Comparison of ENCODE assay signal across 9 mouse cellular contexts in the genomic region with DNA sequence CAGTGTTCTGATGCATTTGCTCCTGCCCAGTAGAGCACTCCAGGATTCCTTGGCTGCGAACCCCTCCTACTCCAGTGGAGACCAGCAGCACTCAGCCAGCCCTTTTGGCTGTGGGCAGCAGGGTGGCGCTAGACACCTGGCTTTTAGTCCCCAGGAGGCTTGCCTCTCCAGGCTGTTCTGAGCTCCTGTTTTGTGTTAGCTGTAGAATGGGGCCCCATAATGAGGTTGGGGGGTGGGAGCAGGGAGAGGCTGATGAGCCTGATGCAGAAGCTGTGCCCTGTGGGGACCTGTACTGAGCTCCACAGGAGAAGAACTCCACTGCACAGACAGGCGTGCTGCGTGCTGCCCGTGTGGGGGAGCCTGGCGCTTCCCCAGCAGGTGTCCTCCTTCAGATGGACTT. TPM values are rescaled to one million over a fixed set of nuclear protein-coding genes. Genes with fewer than 3 reads are reported as not detected.
A peak's percentile ranks its signal among the peaks of the same experiment; 100 is the strongest.
DNase-seq lines count a peak whose midpoint lies in the region; ATAC-seq and TF ChIP-seq lines count a peak whose summit lies in the region.
"Had no signal": no experiment of that assay in that cellular context is flagged by ENCODE, and none has a peak within 500 bp of the region (broad histone marks: within the 10 kb centered on the region; RNA-seq: fewer than 3 reads in every experiment).

No protein-coding gene starts in this region.

- peak; percentile 14 for DNase-seq in cerebellum, adult 11 months
- DNase-seq in cerebellum, postnatal 4 days (ENCODE audit: low spot score in 2 of 2), result no peak
- peak; percentile 16 for DNase-seq in lung, postnatal 10 days
- DNase-seq in lung, adult 18-20 months, result no peak
- peak; percentile 51 for DNase-seq in hindbrain, embryonic 11.5 days (ENCODE audit: low spot score)
- peak; percentile 62 for DNase-seq in limb, embryonic 11.5 days (ENCODE audit: low spot score)
- peak; percentile 45 for DNase-seq in stomach, postnatal 0 days (ENCODE audit: low spot score)
- DNase-seq in layer of hippocampus, postnatal 25 days (ENCODE audit: extremely low spot score in 1 of 2, low spot score in 1 of 2), result no peak

- no peaks in the 10 kb centered on the region for H3K36me3 ChIP-seq in hindbrain, embryonic 11.5 days (ENCODE audit: control insufficient read depth, insufficient read depth, low read length)
- no peaks in the 10 kb centered on the region for H3K36me3 ChIP-seq in limb, embryonic 11.5 days (ENCODE audit: control insufficient read depth, insufficient read depth, low read length)
- H3K36me3 ChIP-seq in stomach, postnatal 0 days (ENCODE audit: control insufficient read depth, insufficient read depth, low read length), result no peaks in the 10 kb centered on the region

- peak; percentile 71 for TF ChIP-seq CTCF in stomach, postnatal 0 days (IDR thresholded peaks at IDR 0.05; ENCODE audit: low read depth)

- H3K27me3 ChIP-seq in hindbrain, embryonic 11.5 days (ENCODE audit: control insufficient read depth, insufficient read depth, low read length), result no peaks in the 10 kb centered on the region
- H3K27me3 ChIP-seq in limb, embryonic 11.5 days (ENCODE audit: control insufficient read depth, insufficient read depth, low read length), result no peaks in the 10 kb centered on the region
- no peaks in the 10 kb centered on the region for H3K27me3 ChIP-seq in stomach, postnatal 0 days (ENCODE audit: control insufficient read depth, insufficient read depth, low read length)

- peak overlapping the region; percentile 60; the same call in 1 of the 2 replicates for H3K27ac ChIP-seq in hindbrain, embryonic 11.5 days (ENCODE audit: low read depth, low read length)
- H3K27ac ChIP-seq in limb, embryonic 11.5 days (replicated peaks; ENCODE audit: low read depth, low read length), result no peak overlapping the region
- H3K27ac ChIP-seq in stomach, postnatal 0 days (replicated peaks), result no peak overlapping the region

- peaks cover 12% of the 10 kb centered on the region; the same call in 1 of the 2 replicates for H3K4me1 ChIP-seq in hindbrain, embryonic 11.5 days (replicated peaks; ENCODE audit: control insufficient read depth, insufficient read depth, low read length)
- peaks cover 14% of the 10 kb centered on the region for H3K4me1 ChIP-seq in limb, embryonic 11.5 days (ENCODE audit: control insufficient read depth, insufficient read depth, low read length)
- H3K4me1 ChIP-seq in stomach, postnatal 0 days (replicated peaks; ENCODE audit: control insufficient read depth, insufficient read depth), result no peaks in the 10 kb centered on the region

- peak; percentile 78 for ATAC-seq in hindbrain, embryonic 11.5 days (ENCODE audit: low FRiP score)
- 0 out of 2 replicates have a peak, but pooled peaks have one; percentile 21 for ATAC-seq in limb, embryonic 11.5 days (ENCODE audit: insufficient number of reproducible peaks, low FRiP score, low TSS enrichment, low read depth)
- ATAC-seq in stomach, postnatal 0 days (ENCODE audit: low FRiP score, low TSS enrichment), result peak; percentile 39; the same call in 1 of the 2 replicates

- no peak overlapping the region for H3K4me3 ChIP-seq in hindbrain, embryonic 11.5 days (ENCODE audit: low read depth, low read length)
- no peak overlapping the region for H3K4me3 ChIP-seq in limb, embryonic 11.5 days (ENCODE audit: low read depth, low read length)
- no peak overlapping the region for H3K4me3 ChIP-seq in stomach, postnatal 0 days (ENCODE audit: low read depth, low read length)
- H3K4me3 ChIP-seq: erythroblast, embryonic 14.5 days had no signal

- H3K9ac ChIP-seq in hindbrain, embryonic 11.5 days (ENCODE audit: low read depth, low read length), result no peak overlapping the region
- no peak overlapping the region for H3K9ac ChIP-seq in limb, embryonic 11.5 days (ENCODE audit: low read length)
- no peak overlapping the region for H3K9ac ChIP-seq in stomach, postnatal 0 days (ENCODE audit: low read length)

- no peaks in the 10 kb centered on the region for H3K9me3 ChIP-seq in hindbrain, embryonic 11.5 days (ENCODE audit: control insufficient read depth, low read length)
- no peaks in the 10 kb centered on the region for H3K9me3 ChIP-seq in limb, embryonic 11.5 days (ENCODE audit: control insufficient read depth, low read length)
- no peaks in the 10 kb centered on the region for H3K9me3 ChIP-seq in stomach, postnatal 0 days (ENCODE audit: control insufficient read depth, low read length)

- H3K4me2 ChIP-seq in hindbrain, embryonic 11.5 days (replicated peaks; ENCODE audit: low read depth, low read length), result no peak overlapping the region
- H3K4me2 ChIP-seq in limb, embryonic 11.5 days (ENCODE audit: low read depth, severe bottlenecking), result no peak overlapping the region
- no peak overlapping the region for H3K4me2 ChIP-seq in stomach, postnatal 0 days (replicated peaks; ENCODE audit: low read depth)

- WGBS in hindbrain, embryonic 11.5 days, result 10% methylated on average over 6 of the region's 6 CpGs
- WGBS in limb, embryonic 11.5 days, result 9% methylated on average over 6 of the region's 6 CpGs
- WGBS in stomach, postnatal 0 days, result 30% methylated on average over 6 of the region's 6 CpGs

- no peak for TF ChIP-seq EP300 in stomach, postnatal 0 days (optimal IDR thresholded peaks at IDR 0.05)

RNA-seq across cellular contexts. Expression of gene Wars, which starts 59.9 kb away (rescaled TPM):
- 112 and 119 TPM in 2 replicates for polyA plus RNA-seq in hindbrain, embryonic 11.5 days (2014; fragmentation: Nextera tagmentation; extraction: Ambion mirVana)
- polyA plus RNA-seq in limb, embryonic 11.5 days (2014; fragmentation: Nextera tagmentation; extraction: Ambion mirVana), result 117 and 123 TPM in 2 replicates
- 70.7 and 76.0 TPM in 2 replicates for polyA plus RNA-seq in stomach, postnatal 0 days (2015; fragmentation: Nextera tagmentation; extraction: Ambion mirVana)
- 10 to 100 TPM; 83.6 to 86.7 TPM for total RNA-seq in layer of hippocampus, postnatal 25 days (2021)

Comparison
In these comparisons a context has a peak if more than half of its experiments do, and no peak if none do; other contexts are left out.
1. DNase-seq: peak in cerebellum, adult 11 months (single experiment), lung, postnatal 10 days (single experiment), hindbrain, embryonic 11.5 days (single experiment), limb, embryonic 11.5 days (single experiment) and stomach, postnatal 0 days (single experiment); none in cerebellum, postnatal 4 days (0 of 2), lung, adult 18-20 months (0 of 2) and layer of hippocampus, postnatal 25 days (0 of 2).
2. ATAC-seq: peak in every context shown above with its lines; median percentile 78 in hindbrain, embryonic 11.5 days; 39 in stomach, postnatal 0 days; 21 in limb, embryonic 11.5 days.